Mouse (Mus musculus): ENCODE results near the gene Adam10. TPM values are rescaled to one million over a fixed set of nuclear protein-coding genes. Genes with fewer than 3 reads are reported as not detected.

Gene Adam10
- total RNA-seq, 4 experiments from 2014 or later, result 67.9 to 80.4 (median 71.5) TPM

DNA sequence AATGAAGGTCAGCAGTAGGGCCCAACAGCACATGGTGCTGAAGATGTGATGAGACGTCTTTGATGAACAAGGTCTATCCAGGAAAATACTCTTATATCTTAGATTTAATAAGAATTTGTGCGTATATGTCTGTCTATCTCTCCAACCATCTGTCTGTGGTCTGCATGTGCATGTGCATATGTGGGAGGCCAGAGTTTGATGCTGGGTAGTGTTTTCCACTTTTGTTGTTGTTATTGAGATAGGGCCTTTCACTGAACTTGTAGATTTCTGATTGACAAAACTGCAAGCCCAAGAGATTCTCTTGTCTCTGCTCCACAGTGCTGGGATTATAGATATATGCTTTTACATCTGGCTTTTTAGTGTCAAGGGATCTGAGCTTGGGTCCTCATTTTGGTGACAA is 96.7 kb downstream of the Adam10 start:
- no peak for DNase-seq (ENCODE audit: low spot score in 2 of 2)

DNA sequence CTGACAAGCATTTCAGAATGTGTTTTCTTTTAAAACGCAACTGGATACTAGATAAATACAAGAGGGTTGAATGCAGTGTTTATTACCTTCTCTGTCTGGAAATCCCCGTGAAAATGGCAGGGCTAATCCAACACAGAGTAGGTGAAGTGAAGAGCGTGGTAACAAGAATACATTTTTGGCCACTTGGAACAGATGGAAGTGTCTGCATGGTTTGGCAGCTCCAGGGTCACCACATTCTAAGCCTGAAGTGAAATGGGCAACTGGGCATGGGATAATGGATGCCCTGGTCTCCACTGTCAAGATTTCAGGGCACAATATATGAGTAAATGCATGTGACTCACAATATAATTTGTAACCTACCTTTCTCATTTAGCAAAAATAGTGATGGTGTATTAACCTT is 103.4 kb downstream of the Adam10 start:
- no peak for DNase-seq (ENCODE audit: low spot score in 2 of 2)

DNA sequence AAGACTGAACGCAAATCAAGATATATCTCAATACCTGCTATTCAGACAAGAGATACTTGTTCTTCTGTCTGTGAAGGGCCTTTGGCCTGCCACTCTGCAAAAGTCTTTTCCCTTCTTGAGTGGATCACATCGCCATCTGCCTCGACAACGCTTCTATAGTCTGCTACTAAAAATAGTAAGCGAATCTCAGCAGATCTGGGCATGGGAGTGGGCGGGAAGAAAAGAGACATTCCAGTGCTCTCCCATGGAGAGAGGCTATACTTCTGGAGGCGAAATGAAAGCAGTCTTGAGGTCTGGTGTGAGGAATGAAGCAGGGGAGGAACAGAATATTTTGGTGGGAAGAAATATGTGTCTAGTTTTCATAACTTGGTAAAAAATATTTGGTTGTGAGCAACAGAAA is 109.9 kb downstream of the Adam10 start:
- peak in 1 of 2 experiments; percentile 73 for DNase-seq (ENCODE audit: low spot score in 2 of 2)

DNA sequence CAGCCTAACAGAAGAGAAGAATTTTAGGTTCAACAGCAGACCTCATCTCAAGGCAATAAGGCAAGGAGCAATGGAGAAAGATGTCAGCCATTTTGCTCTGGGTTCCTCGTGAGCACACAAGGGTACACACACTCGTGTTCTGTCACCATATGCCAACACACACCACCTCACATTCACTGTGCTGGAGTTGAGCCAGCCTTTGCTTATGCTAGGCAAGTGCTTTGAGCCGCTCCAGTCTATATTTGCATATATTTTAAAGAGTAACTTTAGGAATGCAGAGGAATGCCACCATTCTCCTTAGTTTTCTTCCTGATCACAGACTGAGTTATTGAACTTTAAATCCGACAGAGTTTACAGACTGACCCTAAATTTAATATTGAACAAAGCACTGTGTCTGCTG is 111.8 kb downstream of the Adam10 start:
- no peak for DNase-seq (ENCODE audit: low spot score in 2 of 2)

DNA sequence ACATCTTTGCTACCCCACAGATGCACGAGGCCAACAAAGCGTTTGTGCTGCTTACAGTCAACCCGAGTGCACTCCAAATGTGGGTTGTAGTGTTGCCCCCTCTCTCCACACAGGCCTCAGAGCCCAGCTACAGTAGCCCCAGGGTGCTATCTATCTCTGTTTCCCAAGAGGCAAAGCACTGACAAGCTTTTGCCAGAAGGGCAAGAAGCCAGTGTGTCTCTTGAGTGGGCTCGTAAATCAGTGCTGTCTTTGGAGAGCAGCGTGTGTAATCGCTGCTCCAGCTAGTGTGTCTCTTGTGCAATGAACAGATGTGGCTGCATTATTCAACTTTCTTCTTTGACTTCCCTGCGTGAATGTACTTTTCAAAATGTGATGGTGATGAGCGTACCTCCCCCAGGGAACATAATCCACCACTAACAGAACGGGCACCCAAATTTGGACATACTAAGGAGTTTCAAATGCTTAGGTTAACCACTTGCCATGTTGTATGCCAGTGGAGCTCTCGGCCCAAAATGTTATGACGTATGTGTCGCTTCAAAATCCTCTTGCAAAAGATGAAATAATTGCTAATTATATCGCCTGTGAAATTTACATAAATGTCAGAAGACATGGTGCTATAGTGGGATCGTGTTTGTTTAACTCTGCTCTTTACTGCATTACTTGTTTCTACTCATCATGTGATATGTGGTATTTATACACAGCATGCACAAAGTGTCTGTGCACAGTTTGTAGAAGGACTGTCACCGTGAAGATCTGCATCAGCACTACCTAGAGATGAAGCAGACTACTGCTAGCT is 116.0 kb downstream of the Adam10 start:
- no peak for DNase-seq (ENCODE audit: low spot score in 2 of 2)

DNA sequence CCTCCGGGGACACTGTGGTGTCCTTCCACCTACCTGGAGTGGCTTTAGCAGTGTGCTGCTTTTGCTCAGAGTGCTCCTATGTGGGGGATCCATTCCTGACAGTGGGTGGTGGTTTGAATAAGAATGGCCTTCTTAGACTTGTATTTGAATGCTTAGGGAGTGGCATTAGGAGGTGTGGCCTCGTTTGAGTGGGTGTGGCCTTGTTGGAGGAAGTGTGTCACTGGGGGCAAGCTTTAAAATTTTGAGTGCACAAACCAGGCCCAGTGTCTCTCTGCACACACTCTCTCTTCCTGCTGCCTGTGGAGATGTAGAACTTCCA is 116.6 kb downstream of the Adam10 start:
- no peak for DNase-seq (ENCODE audit: low spot score in 2 of 2)

DNA sequence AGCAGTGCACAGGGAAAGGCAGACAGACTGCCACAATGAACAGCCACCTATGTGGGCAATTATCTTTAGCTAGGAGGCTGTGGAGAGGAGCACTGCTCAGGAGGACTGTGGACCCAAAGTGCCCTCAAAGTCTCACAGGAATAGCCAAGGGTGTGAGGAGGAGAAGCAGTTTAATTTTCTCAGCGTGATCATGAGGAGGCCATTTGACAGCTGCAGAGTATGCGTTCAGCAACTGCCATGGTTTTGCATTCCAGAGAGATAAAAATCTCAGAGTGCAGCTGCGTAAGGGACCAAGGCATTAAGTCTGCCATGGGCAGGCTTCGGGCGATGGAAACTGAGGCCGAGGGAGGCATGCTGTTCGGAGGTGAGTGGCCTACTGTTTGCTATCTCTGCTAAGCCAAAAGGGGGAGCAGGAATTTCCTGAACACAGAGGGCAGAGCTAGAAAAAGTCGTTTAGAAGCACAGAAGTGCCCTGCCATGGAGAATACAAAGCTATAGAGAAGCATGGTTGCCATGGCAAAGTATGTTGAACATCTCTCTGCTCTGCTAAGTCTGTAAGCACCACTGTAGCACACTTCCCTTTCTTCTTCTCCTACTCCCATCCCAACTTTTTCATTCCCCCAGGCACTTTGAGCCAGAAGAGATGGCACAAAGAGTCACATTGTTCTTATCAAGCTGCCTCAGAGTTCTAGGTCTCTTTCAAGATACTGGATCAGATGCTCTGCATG is 122.0 kb downstream of the Adam10 start:
- DNase-seq (ENCODE audit: low spot score in 2 of 2), result no peak

DNA sequence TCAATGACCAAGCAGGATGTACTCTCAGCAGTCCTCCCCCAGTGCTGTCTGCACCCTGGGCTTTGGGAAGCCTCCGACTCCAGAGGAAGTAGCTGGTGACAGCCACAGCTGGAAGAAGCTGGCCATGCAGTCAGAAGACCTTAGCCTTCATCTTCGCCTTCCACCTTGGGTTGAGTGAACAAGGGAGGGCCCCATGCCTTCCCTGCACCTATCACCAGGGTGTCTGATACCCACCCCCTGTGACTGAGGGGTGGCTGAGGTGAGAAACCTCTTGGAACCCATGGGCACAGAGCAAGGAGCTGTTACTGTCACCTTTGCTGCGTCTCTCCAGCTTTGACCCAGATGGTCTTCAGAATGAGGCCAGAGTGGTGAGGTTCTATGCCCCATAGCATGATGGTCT is 123.0 kb downstream of the Adam10 start:
- DNase-seq (ENCODE audit: low spot score in 2 of 2), result no peak

DNA sequence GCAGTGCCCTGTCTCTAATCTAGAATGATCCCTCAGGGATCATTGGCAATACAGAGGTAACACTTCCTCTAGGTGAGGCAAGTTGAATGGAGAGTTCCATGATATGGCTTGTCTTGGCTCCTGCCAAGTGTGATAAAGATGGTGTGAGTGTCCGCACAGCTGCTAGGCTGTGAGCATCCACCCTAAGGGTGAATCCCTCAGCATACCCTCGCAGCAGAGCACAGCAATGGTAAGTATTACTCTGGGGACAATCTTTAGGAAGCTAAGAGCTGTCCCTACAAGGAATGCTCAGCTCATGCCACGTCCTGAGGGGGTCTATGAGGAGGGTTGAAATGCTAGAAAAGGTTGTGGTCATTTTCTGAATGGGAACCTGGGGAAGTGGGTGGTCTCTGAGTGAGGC is 124.0 kb downstream of the Adam10 start:
- DNase-seq (ENCODE audit: low spot score in 2 of 2), result no peak

DNA sequence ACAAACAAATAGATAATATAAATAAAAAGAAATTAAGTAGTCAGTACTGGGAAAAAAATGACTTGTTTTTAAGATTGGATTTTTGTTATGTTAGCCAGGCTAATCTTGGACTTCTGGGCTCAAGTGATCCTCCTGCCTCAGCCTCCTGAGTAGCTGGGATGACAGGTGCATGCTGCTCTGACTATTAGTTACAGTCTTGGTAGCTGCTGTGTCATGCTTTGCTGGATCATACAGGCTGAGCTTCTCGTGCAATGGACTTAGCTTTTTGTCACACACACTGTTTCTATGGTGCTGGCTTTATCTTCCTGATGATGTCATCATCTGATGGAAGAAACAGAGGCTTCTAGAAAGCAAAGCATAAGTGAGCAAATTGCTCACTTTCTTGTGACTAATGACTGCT is 127.3 kb downstream of the Adam10 start:
- DNase-seq (ENCODE audit: low spot score in 2 of 2), result no peak

DNA sequence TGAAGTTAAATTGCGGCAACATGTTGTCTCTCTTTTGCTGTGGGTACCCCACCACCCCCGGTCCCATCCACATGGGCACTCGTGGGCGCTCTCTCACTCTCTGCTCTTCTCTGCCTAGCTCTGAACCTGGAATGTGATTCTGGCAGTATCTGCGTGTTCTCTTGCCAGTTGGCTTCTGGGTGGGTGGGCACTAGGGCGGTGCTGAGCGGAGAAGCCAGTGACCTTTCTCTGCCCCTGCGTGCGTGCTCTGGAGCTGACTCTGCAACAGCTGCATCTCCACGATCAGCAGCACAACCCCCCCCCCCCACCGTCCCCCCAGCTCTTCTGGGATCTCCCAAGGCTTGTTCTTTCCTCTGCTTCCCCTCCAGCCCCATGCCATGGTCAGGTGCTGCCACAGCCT is 128.9 kb downstream of the Adam10 start:
- no peak for DNase-seq (ENCODE audit: low spot score in 2 of 2)

DNA sequence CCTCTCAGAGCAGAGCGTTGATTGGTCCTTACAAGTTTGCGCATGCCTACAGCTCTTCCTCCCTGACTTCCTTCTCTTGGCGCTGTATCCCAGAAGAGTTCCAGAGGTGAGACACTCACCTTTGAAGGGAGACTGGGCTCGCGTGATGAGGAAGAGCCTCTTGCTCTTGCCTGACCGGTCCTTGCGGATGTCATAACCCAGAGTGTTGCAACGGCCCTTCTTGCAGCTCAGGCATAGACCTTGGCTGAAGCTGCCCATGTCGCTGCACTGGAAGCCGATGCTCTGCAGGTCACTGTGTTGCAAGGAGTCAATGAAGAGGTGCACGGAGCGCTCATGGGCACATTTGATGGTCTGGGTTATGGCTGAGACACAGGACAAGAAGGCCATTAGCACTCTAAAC is 133.8 kb downstream of the Adam10 start:
- no peak for DNase-seq (ENCODE audit: low spot score in 2 of 2)

DNA sequence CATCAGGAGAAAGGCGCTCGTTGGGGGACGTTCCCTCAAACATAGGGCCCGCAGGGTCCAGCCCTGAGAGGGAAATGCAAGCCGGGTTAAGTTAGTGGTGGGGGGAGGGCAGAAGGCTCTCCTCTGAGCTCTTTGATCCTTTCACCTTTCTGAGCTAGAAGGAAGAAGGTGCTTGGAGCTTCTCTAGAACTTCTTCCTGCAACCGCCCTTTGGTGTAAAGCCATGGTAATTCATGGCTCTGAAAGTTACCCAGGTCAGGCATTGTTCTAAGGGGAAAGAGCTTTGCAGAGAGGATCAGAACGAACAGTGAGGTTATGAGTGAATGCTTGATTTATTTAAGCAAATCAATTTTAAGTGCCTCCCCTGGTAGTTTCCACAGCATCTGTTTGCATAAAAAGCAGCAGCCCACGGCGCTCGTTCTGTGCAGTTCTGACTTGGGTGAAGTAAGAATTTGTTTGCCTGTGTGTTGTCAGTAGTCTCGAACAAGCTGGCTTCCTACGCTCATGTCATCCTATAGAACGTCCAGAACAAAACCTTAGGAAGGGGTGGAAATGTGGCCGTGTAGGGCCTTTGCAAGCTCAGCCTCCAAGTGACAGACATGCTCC is 138.0 kb downstream of the Adam10 start:
- peak in 1 of 2 experiments; percentile 58 for DNase-seq (ENCODE audit: low spot score in 2 of 2)

DNA sequence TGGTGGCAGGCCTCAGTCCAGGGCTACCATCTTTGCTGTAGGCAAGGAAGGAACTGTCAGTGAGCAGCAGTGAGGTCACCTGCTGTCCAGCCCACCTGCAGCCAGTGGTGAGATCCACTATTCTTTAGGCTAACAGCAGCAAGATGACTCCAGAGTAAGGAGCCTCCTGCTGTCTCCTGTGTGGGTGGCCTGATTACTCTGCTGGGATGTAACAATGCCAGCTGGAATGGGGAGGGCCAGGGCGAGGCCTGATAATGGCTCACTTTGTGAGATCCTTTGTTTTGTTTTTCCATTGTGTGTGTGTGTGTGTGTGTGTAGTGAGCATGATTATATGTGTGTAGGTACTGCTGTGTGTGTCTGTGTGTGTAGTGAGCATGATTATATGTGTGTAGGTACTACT is 138.6 kb downstream of the Adam10 start:
- no peak for DNase-seq (ENCODE audit: low spot score in 2 of 2)

DNA sequence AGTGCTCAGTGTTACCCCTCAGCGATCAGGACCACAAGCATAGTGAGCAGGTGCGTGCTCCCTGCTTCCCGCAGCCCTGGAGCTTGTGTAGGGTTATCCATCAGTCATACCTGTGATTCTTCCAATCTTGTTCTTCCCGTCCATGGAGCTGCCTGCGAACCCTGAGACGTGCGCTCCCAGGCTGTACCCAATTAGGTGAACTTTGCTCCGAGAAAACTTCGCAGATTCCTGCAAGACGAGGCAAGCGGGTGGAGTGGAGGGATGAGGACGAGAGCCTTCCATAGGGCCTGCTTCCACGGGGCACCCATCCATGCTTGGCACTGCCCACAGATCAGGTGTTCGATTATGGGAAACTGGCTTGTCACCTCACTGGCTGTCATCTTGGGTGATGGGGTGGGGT is 139.9 kb downstream of the Adam10 start:
- DNase-seq (ENCODE audit: low spot score in 2 of 2), result no peak

DNA sequence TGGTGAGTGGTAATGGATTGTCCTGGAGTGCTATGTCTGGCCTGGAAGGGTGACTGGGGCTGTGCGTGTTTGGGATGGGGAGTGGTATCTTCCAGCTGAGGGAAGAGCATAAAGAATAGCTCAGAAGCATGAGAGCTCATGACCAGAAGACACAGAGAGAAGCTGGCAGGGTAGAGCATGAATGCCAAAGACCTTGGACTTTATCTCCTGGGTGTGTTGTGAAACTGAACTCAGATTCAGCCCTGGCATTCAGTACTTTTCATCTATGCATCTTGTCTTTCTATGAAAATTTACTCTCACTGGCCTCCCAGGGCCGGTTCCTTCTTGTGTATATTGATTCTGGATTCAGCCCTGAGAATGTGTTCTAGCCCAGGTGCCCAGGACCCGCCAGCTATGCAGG is 145.3 kb downstream of the Adam10 start:
- DNase-seq (ENCODE audit: low spot score in 2 of 2), result no peak

DNA sequence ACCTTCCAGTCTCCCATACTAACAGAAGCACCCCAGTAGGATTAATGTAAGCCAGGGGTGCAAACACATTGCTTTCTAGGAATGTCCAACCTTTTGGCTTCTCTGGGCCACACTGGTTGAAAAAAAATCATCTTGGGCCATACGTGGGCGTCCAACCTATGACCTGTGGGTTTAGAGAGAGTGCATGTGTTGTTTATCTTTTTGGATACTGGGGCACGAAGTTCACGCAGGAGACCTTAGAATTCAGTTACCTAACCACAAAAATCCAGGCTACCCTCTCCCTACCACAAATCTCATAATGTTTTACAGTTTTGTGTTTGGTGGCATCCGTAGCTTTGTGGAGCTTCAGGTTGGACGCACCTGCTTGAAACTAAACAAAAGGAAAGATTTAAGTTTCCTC is 149.1 kb downstream of the Adam10 start:
- DNase-seq (ENCODE audit: low spot score in 2 of 2), result no peak

Small RNA genes within 50 kb of the gene (microRNA-seq; reads per million reads assigned to microRNA genes)
- 0 reads per million in 2 experiments for gene Gm25149

Other genes starting within 250 kb of the Adam10 start
- gene Rnf111, start 175.3 kb upstream of the Adam10 start, total RNA-seq (2022), result 10 to 100 TPM; 38.3 to 41.4 (median 39.9) TPM
- gene Sltm, start 136.2 kb upstream of the Adam10 start, total RNA-seq (2022), result 10 to 100 TPM; 43.5 to 51.9 (median 49.4) TPM
- 1 to 10 TPM in 3 of 4 experiments, under 1 TPM in 1; 0.52 to 1.5 (median 1.4) TPM for gene Gm10642, start 22.7 kb upstream of the Adam10 start, total RNA-seq (2022)
- 10 to 100 TPM; 37.9 to 41.4 (median 40.1) TPM for gene Mindy2, start 21.8 kb upstream of the Adam10 start, total RNA-seq (2022)